In the genomic region with DNA sequence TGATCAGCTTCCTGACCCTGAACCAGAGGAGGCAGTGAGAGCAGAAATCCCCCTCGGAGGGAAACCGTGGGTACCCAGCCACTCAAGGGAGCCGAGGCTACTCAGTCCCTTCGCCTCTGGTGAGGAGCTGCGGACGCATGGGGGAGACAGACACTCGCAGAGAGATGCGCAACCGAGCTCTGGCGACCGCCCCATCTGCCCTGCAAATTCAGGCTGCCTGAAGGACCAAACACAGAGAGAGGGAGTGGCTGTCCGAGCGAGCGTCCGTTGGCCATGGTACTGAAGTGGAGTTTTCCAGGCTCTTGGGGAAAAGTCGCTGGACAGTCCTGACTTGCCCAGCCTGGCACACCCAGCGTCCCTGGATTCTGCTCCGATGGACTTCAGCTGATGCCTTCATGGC, we compare ENCODE assay signal across 8 mouse cellular contexts.
DNase-seq lines count a peak whose midpoint lies in the region; ATAC-seq and TF ChIP-seq lines count a peak whose summit lies in the region.

No protein-coding gene starts in this region.

- no peak for TF ChIP-seq POLR2A in ES-Bruce4 (IDR thresholded peaks at IDR 0.05; ENCODE audit: insufficient read depth, low read length)

- DNase-seq in adrenal gland, adult (ENCODE audit: inconsistent age in 2 of 2, low spot score in 1 of 2), result peak; percentile 7 to 51
- DNase-seq in adrenal gland, adult 2 months, result no peak
- DNase-seq in cerebellum, postnatal 10 days, result peak; percentile 83 to 88
- peak; percentile 71 for DNase-seq in hindbrain, embryonic 10.5 days (ENCODE audit: low spot score)
- DNase-seq in ovary, postnatal 14 days (ENCODE audit: low spot score), result peak; percentile 21

- H3K27me3 ChIP-seq in ES-Bruce4 (ENCODE audit: control insufficient read depth, insufficient read depth, low read length, poor library complexity, severe bottlenecking), result no peaks in the 10 kb centered on the region
- peaks cover 50% of the 10 kb centered on the region for H3K27me3 ChIP-seq in hindbrain, embryonic 10.5 days (ENCODE audit: insufficient read depth, poor library complexity, severe bottlenecking)
- H3K27me3 ChIP-seq in liver, embryonic 12.5 days (replicated peaks), result peaks cover 55% of the 10 kb centered on the region

- no peaks in the 10 kb centered on the region for H3K9me3 ChIP-seq in ES-Bruce4 (replicated peaks; ENCODE audit: control insufficient read depth, insufficient read depth, low read length, poor library complexity, severe bottlenecking)
- no peaks in the 10 kb centered on the region for H3K9me3 ChIP-seq in hindbrain, embryonic 10.5 days
- no peaks in the 10 kb centered on the region for H3K9me3 ChIP-seq in liver, embryonic 12.5 days (replicated peaks)

- H3K4me3 ChIP-seq in ES-Bruce4 (ENCODE audit: low read depth, low read length), result no peak overlapping the region
- H3K4me3 ChIP-seq in hindbrain, embryonic 10.5 days, result no peak overlapping the region
- no peak overlapping the region for H3K4me3 ChIP-seq in liver, embryonic 12.5 days

- peak; percentile 26; the same call in 1 of the 2 replicates for TF ChIP-seq EP300 in ES-Bruce4 (IDR thresholded peaks at IDR 0.05; ENCODE audit: insufficient read depth, low read depth, low read length)

- ATAC-seq in liver, embryonic 12.5 days, result 0 out of 2 replicates have a peak, but pooled peaks have one; percentile 35
- ATAC-seq in inflammation-experienced regulatory T-cells, adult 6 months, result no peak

- peak overlapping the region; percentile 50 for H3K4me2 ChIP-seq in liver, embryonic 12.5 days

- no peak overlapping the region for H3K9ac ChIP-seq in ES-Bruce4 (ENCODE audit: low read depth, poor library complexity, severe bottlenecking)
- no peak overlapping the region for H3K9ac ChIP-seq in liver, embryonic 12.5 days

- WGBS in hindbrain, embryonic 10.5 days, result 4% methylated on average over 18 of the region's 18 CpGs
- WGBS in liver, embryonic 12.5 days (ENCODE audit: insufficient replicate concordance), result 5% methylated on average over 18 of the region's 18 CpGs

- H3K27ac ChIP-seq in ES-Bruce4 (ENCODE audit: insufficient read depth, low read length), result no peak overlapping the region
- peak overlapping the region; percentile 35; the same call in 1 of the 2 replicates for H3K27ac ChIP-seq in hindbrain, embryonic 10.5 days
- H3K27ac ChIP-seq in liver, embryonic 12.5 days, result no peak overlapping the region

- no peaks in the 10 kb centered on the region for H3K4me1 ChIP-seq in ES-Bruce4 (ENCODE audit: control insufficient read depth, insufficient read depth, low read length)
- H3K4me1 ChIP-seq in hindbrain, embryonic 10.5 days (replicated peaks), result peaks cover 43% of the 10 kb centered on the region
- H3K4me1 ChIP-seq in liver, embryonic 12.5 days, result peaks cover 43% of the 10 kb centered on the region

- H3K36me3 ChIP-seq in ES-Bruce4 (ENCODE audit: control insufficient read depth, insufficient read depth, low read length, poor library complexity, severe bottlenecking), result no peaks in the 10 kb centered on the region
- no peaks in the 10 kb centered on the region for H3K36me3 ChIP-seq in hindbrain, embryonic 10.5 days
- no peaks in the 10 kb centered on the region for H3K36me3 ChIP-seq in liver, embryonic 12.5 days

- peak; percentile 82 for TF ChIP-seq CTCF in ES-Bruce4 (IDR thresholded peaks at IDR 0.05; ENCODE audit: low read depth, low read length)
